8 mouse cellular contexts compared by ENCODE assay signal in genomic region chr1:191312513-191312941, GRCm38 (mm10). TPM values are rescaled to one million over a fixed set of nuclear protein-coding genes. Genes with fewer than 3 reads are reported as not detected.
DNase-seq lines count a peak whose midpoint lies in the region; ATAC-seq lines count a peak whose summit lies in the region.

No protein-coding gene starts in this region.

- H3K36me3 ChIP-seq in embryonic facial prominence, embryonic 14.5 days (ENCODE audit: control insufficient read depth, insufficient read depth, low read length): peaks cover 6% of the 10 kb centered on the region

- no peaks in the 10 kb centered on the region for H3K27me3 ChIP-seq in embryonic facial prominence, embryonic 14.5 days (replicated peaks; ENCODE audit: control insufficient read depth, insufficient read depth, low read length)

- WGBS in embryonic facial prominence, embryonic 14.5 days: 3% methylated on average over 14 of the region's 14 CpGs

- H3K4me3 ChIP-seq in embryonic facial prominence, embryonic 14.5 days (ENCODE audit: low read depth, low read length): peak overlapping the region; percentile 59

- no peaks in the 10 kb centered on the region for H3K9me3 ChIP-seq in embryonic facial prominence, embryonic 14.5 days (ENCODE audit: control insufficient read depth, low read length)

- H3K4me2 ChIP-seq in embryonic facial prominence, embryonic 14.5 days (ENCODE audit: low read depth, low read length): peak overlapping the region; percentile 65

- peak; percentile 93 for ATAC-seq in embryonic facial prominence, embryonic 14.5 days (ENCODE audit: low read depth)

- peak overlapping the region; percentile 69 for H3K9ac ChIP-seq in embryonic facial prominence, embryonic 14.5 days (ENCODE audit: low read depth, low read length)

- peak; percentile 91 for DNase-seq in 3T3-L1 (ENCODE audit: low read depth, low spot score)
- peak; percentile 83 for DNase-seq in adrenal gland, postnatal 25 days
- peak; percentile 91 for DNase-seq in embryonic facial prominence, embryonic 14.5 days (ENCODE audit: low spot score)
- peak; percentile 85 for DNase-seq in heart, adult 8-10 months (ENCODE audit: low spot score)
- DNase-seq in kidney, adult 9 months: peak; percentile 89
- DNase-seq in liver: peak; percentile 85
- DNase-seq in monocyte, adult 2 months (ENCODE audit: low read depth in 1 of 2, low spot score in 2 of 2): peak; percentile 45 to 71
- peak; percentile 69 to 80 for DNase-seq in spleen, postnatal 14 days (ENCODE audit: low spot score in 2 of 2)

- H3K27ac ChIP-seq in embryonic facial prominence, embryonic 14.5 days (replicated peaks; ENCODE audit: low read depth, low read length): no peak overlapping the region

- H3K4me1 ChIP-seq in embryonic facial prominence, embryonic 14.5 days (ENCODE audit: control insufficient read depth, insufficient read depth, low read length): 0 out of 2 replicates have a peak, but pooled peaks cover 4% of the 10 kb centered on the region

RNA-seq across cellular contexts. Expression of gene Nenf, which starts 5.5 kb away (rescaled TPM):
- total RNA-seq in adrenal gland, postnatal 25 days (2021): 104 and 112 TPM in 2 replicates
- 138 and 141 TPM in 2 replicates for polyA plus RNA-seq in embryonic facial prominence, embryonic 14.5 days (2014; fragmentation: Nextera tagmentation; extraction: Ambion mirVana)
- 100 to 1,000 TPM in 3 of 4 experiments, 10 to 100 TPM in 1; 90.1 to 115 (median 111) TPM for total RNA-seq in heart, adult 8-10 months (2022)

RNA-seq across cellular contexts. Expression of gene Tmem206, which starts 13.2 kb away (rescaled TPM):
- 7.4 and 7.7 TPM in 2 replicates for total RNA-seq in adrenal gland, postnatal 25 days (2021)
- 16.4 and 18.2 TPM in 2 replicates for polyA plus RNA-seq in embryonic facial prominence, embryonic 14.5 days (2014; fragmentation: Nextera tagmentation; extraction: Ambion mirVana)
- total RNA-seq in heart, adult 8-10 months (2022): 1 to 10 TPM; 2.6 to 4.2 (median 3.0) TPM
